Mouse (Mus musculus) brain, adult 2 months (tissue): ENCODE measurements around the gene Cnr2.

Source experiments
- DNase-seq: peaks from one replicate; pipeline ENCODE4 v3.0.0; 2011; ENCODE audit warnings: low read depth, low spot score

The Cnr2 gene

GRCm38 (mm10) chr4:135964426-135964825, 69.2 kb downstream of the Cnr2 start:
- DNase-seq = peak; percentile 84

- no peak for DNase-seq
Observed at GRCm38 (mm10) chr4:135965113-135965512, 69.9 kb downstream of the Cnr2 start.

GRCm38 (mm10) chr4:135966283-135966682, 71.1 kb downstream of the Cnr2 start:
- DNase-seq = no peak

GRCm38 (mm10) chr4:135967086-135967760, 72.0 kb downstream of the Cnr2 start:
- DNase-seq = no peak

- no peak for DNase-seq
Observed at GRCm38 (mm10) chr4:135968271-135968869, 73.2 kb downstream of the Cnr2 start.

GRCm38 (mm10) chr4:135969070-135969750, 74.0 kb downstream of the Cnr2 start:
- DNase-seq = no peak
